Mouse (Mus musculus): ENCODE measurements around the gene Gm10260. TPM values are rescaled to one million over a fixed set of nuclear protein-coding genes. Genes with fewer than 3 reads are reported as not detected.

Gm10260 gene
- total RNA-seq, 2 experiments from 2014 or later = 124 to 137 TPM

GRCm38 (mm10) chr13:97768803-97769202 is 8.4 kb upstream of the Gm10260 start:
- DNase-seq (ENCODE audit: low spot score in 2 of 2) = no peak

GRCm38 (mm10) chr13:97768046-97768682 is 7.7 kb upstream of the Gm10260 start:
- no peak for DNase-seq (ENCODE audit: low spot score in 2 of 2)

- DNase-seq (ENCODE audit: low spot score in 2 of 2) = no peak
These were observed 6.2 kb upstream of the Gm10260 start for GRCm38 (mm10) chr13:97766600-97766999.

GRCm38 (mm10) chr13:97765913-97766312 is 5.5 kb upstream of the Gm10260 start:
- no peak for DNase-seq (ENCODE audit: low spot score in 2 of 2)

GRCm38 (mm10) chr13:97764067-97764466 is 3.6 kb upstream of the Gm10260 start:
- DNase-seq (ENCODE audit: low spot score in 2 of 2) = no peak

GRCm38 (mm10) chr13:97763436-97763835 is 3.0 kb upstream of the Gm10260 start:
- no peak for DNase-seq (ENCODE audit: low spot score in 2 of 2)

GRCm38 (mm10) chr13:97762121-97762520 is 1.7 kb upstream of the Gm10260 start:
- no peak for DNase-seq (ENCODE audit: low spot score in 2 of 2)

- peak; percentile 56 to 68 for DNase-seq (ENCODE audit: low spot score in 2 of 2)
These were observed 3.4 kb downstream of the Gm10260 start for GRCm38 (mm10) chr13:97757033-97757432.

- DNase-seq (ENCODE audit: low spot score in 2 of 2) = no peak
These were observed 4.3 kb downstream of the Gm10260 start for GRCm38 (mm10) chr13:97756091-97756490.

- DNase-seq (ENCODE audit: low spot score in 2 of 2) = peak; percentile 40 to 46
These were observed 9.5 kb downstream of the Gm10260 start for GRCm38 (mm10) chr13:97750851-97751381.

GRCm38 (mm10) chr13:97747037-97747860 is 13.2 kb downstream of the Gm10260 start:
- peak; percentile 35 to 42 for DNase-seq (ENCODE audit: low spot score in 2 of 2)

GRCm38 (mm10) chr13:97744669-97745068 is 15.8 kb downstream of the Gm10260 start:
- no peak for DNase-seq (ENCODE audit: low spot score in 2 of 2)

- DNase-seq (ENCODE audit: low spot score in 2 of 2) = no peak
These were observed 16.4 kb downstream of the Gm10260 start for GRCm38 (mm10) chr13:97744036-97744435.

- no peak for DNase-seq (ENCODE audit: low spot score in 2 of 2)
These were observed 17.0 kb downstream of the Gm10260 start for GRCm38 (mm10) chr13:97743229-97743988.

- DNase-seq (ENCODE audit: low spot score in 2 of 2) = no peak
These were observed 24.5 kb downstream of the Gm10260 start for GRCm38 (mm10) chr13:97735931-97736330.

GRCm38 (mm10) chr13:97734760-97735159 is 25.7 kb downstream of the Gm10260 start:
- no peak for DNase-seq (ENCODE audit: low spot score in 2 of 2)

GRCm38 (mm10) chr13:97725160-97725825 is 35.1 kb downstream of the Gm10260 start:
- DNase-seq (ENCODE audit: low spot score in 2 of 2) = no peak

GRCm38 (mm10) chr13:97724551-97724950 is 35.9 kb downstream of the Gm10260 start:
- no peak for DNase-seq (ENCODE audit: low spot score in 2 of 2)

GRCm38 (mm10) chr13:97712506-97713275 is 47.7 kb downstream of the Gm10260 start:
- no peak for DNase-seq (ENCODE audit: low spot score in 2 of 2)

- no peak for DNase-seq (ENCODE audit: low spot score in 2 of 2)
These were observed 48.9 kb downstream of the Gm10260 start for GRCm38 (mm10) chr13:97711510-97711909.
